In genomic region chr2:101762955-101763386, GRCm38 (mm10) we compare ENCODE assay signal across 8 mouse cellular contexts.
DNase-seq lines count a peak whose midpoint lies in the region; ATAC-seq and TF ChIP-seq lines count a peak whose summit lies in the region.

No protein-coding gene starts in this region.

- H3K27ac ChIP-seq in heart, embryonic 12.5 days (ENCODE audit: poor library complexity, severe bottlenecking) = no peak overlapping the region
- H3K27ac ChIP-seq in brown adipose tissue, adult 24 weeks (replicated peaks; ENCODE audit: low read depth, low read length) = peak overlapping the region; percentile 63
- H3K27ac ChIP-seq in kidney, embryonic 15.5 days = peak overlapping the region; percentile 54
- H3K27ac ChIP-seq in forebrain, postnatal 0 days (ENCODE audit: low read depth, low read length) = no peak overlapping the region

- H3K9ac ChIP-seq in heart, embryonic 12.5 days = no peak overlapping the region
- H3K9ac ChIP-seq in kidney, embryonic 15.5 days = no peak overlapping the region
- no peak overlapping the region for H3K9ac ChIP-seq in forebrain, postnatal 0 days

- no peaks in the 10 kb centered on the region for H3K36me3 ChIP-seq in heart, embryonic 12.5 days
- peaks cover 50% of the 10 kb centered on the region for H3K36me3 ChIP-seq in kidney, embryonic 15.5 days
- H3K36me3 ChIP-seq in forebrain, postnatal 0 days (ENCODE audit: insufficient read depth) = no peaks in the 10 kb centered on the region

- H3K4me3 ChIP-seq in heart, embryonic 12.5 days = no peak overlapping the region
- no peak overlapping the region for H3K4me3 ChIP-seq in brown adipose tissue, adult 24 weeks (ENCODE audit: insufficient read depth, low read depth, low read length)
- no peak overlapping the region for H3K4me3 ChIP-seq in kidney, embryonic 15.5 days (replicated peaks)
- H3K4me3 ChIP-seq in forebrain, postnatal 0 days (ENCODE audit: low read depth, low read length) = no peak overlapping the region

- H3K4me2 ChIP-seq in heart, embryonic 12.5 days = no peak overlapping the region
- H3K4me2 ChIP-seq in kidney, embryonic 15.5 days = no peak overlapping the region
- no peak overlapping the region for H3K4me2 ChIP-seq in forebrain, postnatal 0 days (ENCODE audit: low read depth)

- no peak for ATAC-seq in heart, embryonic 12.5 days (ENCODE audit: insufficient number of reproducible peaks, low FRiP score)
- ATAC-seq in kidney, embryonic 15.5 days (replicated peaks; ENCODE audit: low FRiP score) = peak; percentile 47
- no peak for ATAC-seq in forebrain, postnatal 0 days

- 51% methylated on average over 4 of the region's 4 CpGs for WGBS in heart, embryonic 12.5 days
- 32% methylated on average over 4 of the region's 4 CpGs for WGBS in kidney, embryonic 15.5 days
- 83% methylated on average over 4 of the region's 4 CpGs for WGBS in forebrain, postnatal 0 days

- peak; percentile 49 to 74 for DNase-seq in heart, adult 18-20 months
- DNase-seq in lung, postnatal 4 days = peak; percentile 63 to 64
- no peak for DNase-seq in left cerebral cortex, adult 18-20 months (ENCODE audit: low spot score in 2 of 2)
- DNase-seq in forebrain, postnatal 0 days = no peak
- no peak for DNase-seq in thymus, adult 18-20 months

- H3K4me1 ChIP-seq in heart, embryonic 12.5 days (replicated peaks) = peaks cover 13% of the 10 kb centered on the region
- H3K4me1 ChIP-seq in brown adipose tissue, adult 24 weeks (ENCODE audit: control insufficient read depth, insufficient read depth, insufficient read length, low read length) = peaks cover 13% of the 10 kb centered on the region
- peaks cover 15% of the 10 kb centered on the region for H3K4me1 ChIP-seq in kidney, embryonic 15.5 days
- H3K4me1 ChIP-seq in forebrain, postnatal 0 days (ENCODE audit: insufficient read depth) = no peaks in the 10 kb centered on the region

- no peaks in the 10 kb centered on the region for H3K27me3 ChIP-seq in heart, embryonic 12.5 days (replicated peaks)
- no peaks in the 10 kb centered on the region for H3K27me3 ChIP-seq in kidney, embryonic 15.5 days
- no peaks in the 10 kb centered on the region for H3K27me3 ChIP-seq in forebrain, postnatal 0 days (ENCODE audit: insufficient read depth, low read length)

- TF ChIP-seq CTCF in forebrain, postnatal 0 days (IDR thresholded peaks at IDR 0.05; ENCODE audit: low read depth) = no peak

- no peaks in the 10 kb centered on the region for H3K9me3 ChIP-seq in heart, embryonic 12.5 days (replicated peaks)
- H3K9me3 ChIP-seq in kidney, embryonic 15.5 days (replicated peaks) = no peaks in the 10 kb centered on the region
- no peaks in the 10 kb centered on the region for H3K9me3 ChIP-seq in forebrain, postnatal 0 days (ENCODE audit: low read length)

Comparison
In these comparisons a context has a peak if more than half of its experiments do, and no peak if none do; other contexts are left out.
1. DNase-seq: peak in heart, adult 18-20 months (2 of 2) and lung, postnatal 4 days (2 of 2); none in left cerebral cortex, adult 18-20 months (0 of 2), forebrain, postnatal 0 days (single experiment) and thymus, adult 18-20 months (0 of 2).
2. H3K27ac ChIP-seq: peak in brown adipose tissue, adult 24 weeks (single experiment) and kidney, embryonic 15.5 days (single experiment); none in heart, embryonic 12.5 days (single experiment) and forebrain, postnatal 0 days (single experiment).